Mouse (Mus musculus): Measurements from ENCODE around the gene Adk. TPM values are rescaled to one million over a fixed set of nuclear protein-coding genes. Genes with fewer than 3 reads are reported as not detected.
A peak's percentile ranks its signal among the peaks of the same experiment; 100 is the strongest.

Gene Adk
- polyA plus RNA-seq, 1 experiment from 2014 or later = 203 TPM

GRCm38 (mm10) chr14:21284116-21284515 is 231.7 kb downstream of the Adk start:
- 31% methylated on average over 7 of the region's 7 CpGs for WGBS
- Histone ChIP-seq H3K27ac (no peak overlapping the region), H3K27me3 (no peaks in the 10 kb centered on the region), H3K36me3 (no peaks in the 10 kb centered on the region), H3K4me1 (peaks cover 9% of the 10 kb centered on the region; the same call in 1 of the 2 replicates), H3K9me3 (no peaks in the 10 kb centered on the region), H3K9ac (no peak overlapping the region), H3K4me2 (no peak overlapping the region), H3K4me3 (no peak overlapping the region)
- no peak for ATAC-seq (ENCODE audit: borderline replicate concordance, extremely low read depth, low FRiP score, low TSS enrichment)

DNA sequence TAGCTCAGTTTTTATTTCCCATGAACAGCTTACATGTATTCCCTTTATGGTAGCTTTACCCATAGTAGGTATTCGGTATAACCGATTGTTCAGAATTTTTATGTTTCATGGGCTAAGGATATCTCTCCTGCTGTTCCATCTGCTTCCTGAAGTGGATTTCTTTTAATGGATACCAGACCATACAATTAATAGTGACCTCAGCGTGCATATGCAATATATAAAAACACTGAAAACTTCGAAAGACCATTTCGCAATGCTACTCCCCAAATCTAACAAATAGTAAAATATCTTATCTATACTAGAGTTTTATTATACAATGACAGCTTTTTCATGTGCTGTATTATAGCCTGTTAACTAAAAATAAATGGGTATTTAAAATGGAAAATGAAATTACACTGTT is 232.5 kb downstream of the Adk start:
- WGBS = 88% methylated on average over 5 of the region's 5 CpGs
- H3K27ac ChIP-seq = no peak overlapping the region
- no peak overlapping the region for H3K9ac ChIP-seq
- peaks cover 8% of the 10 kb centered on the region; the same call in 1 of the 2 replicates for H3K4me1 ChIP-seq
- H3K9me3 ChIP-seq = no peaks in the 10 kb centered on the region
- ATAC-seq (ENCODE audit: borderline replicate concordance, extremely low read depth, low FRiP score, low TSS enrichment) = no peak
- H3K4me2 ChIP-seq = no peak overlapping the region
- no peaks in the 10 kb centered on the region for H3K36me3 ChIP-seq
- no peak overlapping the region for H3K4me3 ChIP-seq
- no peaks in the 10 kb centered on the region for H3K27me3 ChIP-seq

DNA sequence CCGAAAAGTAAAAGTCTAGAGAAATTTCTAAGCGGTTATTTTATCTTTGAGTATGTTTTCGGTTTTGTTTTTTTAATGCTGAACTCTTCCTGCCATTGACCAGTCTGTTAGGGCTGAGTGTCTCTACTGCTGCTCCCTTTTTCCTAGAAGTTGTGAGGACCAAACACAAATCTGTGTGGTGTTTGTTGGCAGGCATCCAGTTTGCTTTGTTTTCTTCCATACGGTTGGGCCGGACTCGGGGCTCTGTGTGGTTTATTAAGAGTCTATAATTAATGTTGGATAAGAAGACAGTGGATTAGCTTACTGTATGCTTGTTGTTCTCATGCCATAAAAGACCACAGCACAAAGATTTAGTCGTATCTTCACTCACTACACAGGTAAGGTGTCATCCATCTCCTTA is 233.9 kb downstream of the Adk start:
- H3K36me3 ChIP-seq = no peaks in the 10 kb centered on the region
- H3K4me3 ChIP-seq = no peak overlapping the region
- no peak overlapping the region for H3K27ac ChIP-seq
- H3K4me2 ChIP-seq = no peak overlapping the region
- peaks cover 8% of the 10 kb centered on the region; the same call in 1 of the 2 replicates for H3K4me1 ChIP-seq
- ATAC-seq (ENCODE audit: borderline replicate concordance, extremely low read depth, low FRiP score, low TSS enrichment) = no peak
- 65% methylated on average over 7 of the region's 7 CpGs for WGBS
- H3K9me3 ChIP-seq = no peaks in the 10 kb centered on the region
- H3K27me3 ChIP-seq = no peaks in the 10 kb centered on the region
- H3K9ac ChIP-seq = no peak overlapping the region

- Histone ChIP-seq H3K27me3 (no peaks in the 10 kb centered on the region), H3K9ac (no peak overlapping the region), H3K9me3 (no peaks in the 10 kb centered on the region), H3K4me2 (no peak overlapping the region), H3K4me3 (no peak overlapping the region), H3K27ac (no peak overlapping the region), H3K36me3 (no peaks in the 10 kb centered on the region), H3K4me1 (peaks cover 8% of the 10 kb centered on the region; the same call in 1 of the 2 replicates)
- no peak for ATAC-seq (ENCODE audit: borderline replicate concordance, extremely low read depth, low FRiP score, low TSS enrichment)
- WGBS = 68% methylated on average over 9 of the region's 9 CpGs
Measured at GRCm38 (mm10) chr14:21287726-21288442, 235.5 kb downstream of the Adk start.

- WGBS = 76% methylated on average over 4 of the region's 4 CpGs
- no peaks in the 10 kb centered on the region for H3K9me3 ChIP-seq
- no peak overlapping the region for H3K9ac ChIP-seq
- no peak overlapping the region for H3K4me3 ChIP-seq
- H3K36me3 ChIP-seq = no peaks in the 10 kb centered on the region; the same call in 1 of the 2 replicates
- no peaks in the 10 kb centered on the region for H3K27me3 ChIP-seq
- no peak overlapping the region for H3K4me2 ChIP-seq
- no peak overlapping the region for H3K27ac ChIP-seq
- no peaks in the 10 kb centered on the region for H3K4me1 ChIP-seq
- no peak for ATAC-seq (ENCODE audit: borderline replicate concordance, extremely low read depth, low FRiP score, low TSS enrichment)
Measured at GRCm38 (mm10) chr14:21299743-21300142, 247.4 kb downstream of the Adk start.

- Histone ChIP-seq H3K4me1 (peaks cover 18% of the 10 kb centered on the region), H3K27me3 (no peaks in the 10 kb centered on the region), H3K9ac (no peak overlapping the region), H3K36me3 (no peaks in the 10 kb centered on the region), H3K9me3 (no peaks in the 10 kb centered on the region), H3K27ac (no peak overlapping the region), H3K4me3 (no peak overlapping the region), H3K4me2 (no peak overlapping the region)
- WGBS = 94% methylated on average over 1 of the region's 1 CpGs
- ATAC-seq (ENCODE audit: borderline replicate concordance, extremely low read depth, low FRiP score, low TSS enrichment) = no peak
Measured at GRCm38 (mm10) chr14:21304815-21305214, 252.4 kb downstream of the Adk start.

DNA sequence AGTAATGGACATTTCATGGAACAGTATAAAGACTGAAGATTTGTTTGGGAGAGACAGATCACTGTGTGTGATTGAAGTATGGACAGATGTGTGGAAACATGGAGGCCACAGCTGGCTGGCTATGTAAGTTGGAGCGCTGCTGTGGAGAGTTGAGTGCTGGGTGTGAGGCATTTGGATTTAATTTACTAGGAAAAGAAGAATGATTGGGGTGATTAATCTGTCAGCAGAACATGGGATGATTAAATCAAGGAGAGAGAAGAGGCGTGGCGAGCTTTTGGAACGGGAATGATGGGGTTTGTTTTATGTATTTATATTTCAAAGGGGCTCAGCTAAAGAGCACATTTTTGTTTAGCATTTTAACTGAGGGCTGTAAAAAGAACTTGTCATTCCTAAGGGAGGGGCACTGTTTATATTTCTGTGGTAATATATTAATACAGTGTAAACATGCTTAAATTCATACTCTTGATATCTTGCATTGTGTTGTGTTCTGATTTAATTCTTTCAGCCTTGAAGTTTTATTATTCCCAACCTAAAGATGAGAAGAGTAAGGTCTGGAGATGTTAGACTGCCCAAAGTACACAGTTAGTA is 256.1 kb downstream of the Adk start:
- Histone ChIP-seq H3K4me3 (no peak overlapping the region), H3K4me1 (peaks cover 18% of the 10 kb centered on the region), H3K9ac (no peak overlapping the region), H3K9me3 (no peaks in the 10 kb centered on the region), H3K36me3 (no peaks in the 10 kb centered on the region), H3K27ac (peak overlapping the region; percentile 33; the same call in 1 of the 2 replicates), H3K4me2 (no peak overlapping the region), H3K27me3 (no peaks in the 10 kb centered on the region)
- 33% methylated on average over 4 of the region's 4 CpGs for WGBS
- ATAC-seq (ENCODE audit: borderline replicate concordance, extremely low read depth, low FRiP score, low TSS enrichment) = peak; percentile 74; the same call in 1 of the 2 replicates

GRCm38 (mm10) chr14:21310530-21310929 is 258.2 kb downstream of the Adk start:
- no peak overlapping the region for H3K4me3 ChIP-seq
- no peaks in the 10 kb centered on the region for H3K27me3 ChIP-seq
- no peaks in the 10 kb centered on the region for H3K9me3 ChIP-seq
- H3K36me3 ChIP-seq = no peaks in the 10 kb centered on the region
- WGBS = 79% methylated on average over 5 of the region's 5 CpGs
- H3K4me1 ChIP-seq = peaks cover 18% of the 10 kb centered on the region
- H3K9ac ChIP-seq = no peak overlapping the region
- H3K4me2 ChIP-seq = no peak overlapping the region
- no peak overlapping the region for H3K27ac ChIP-seq
- ATAC-seq (ENCODE audit: borderline replicate concordance, extremely low read depth, low FRiP score, low TSS enrichment) = no peak

- ATAC-seq (ENCODE audit: borderline replicate concordance, extremely low read depth, low FRiP score, low TSS enrichment) = no peak
- Histone ChIP-seq H3K9me3 (no peaks in the 10 kb centered on the region), H3K9ac (no peak overlapping the region), H3K36me3 (no peaks in the 10 kb centered on the region), H3K4me1 (peaks cover 3% of the 10 kb centered on the region), H3K4me3 (no peak overlapping the region), H3K27me3 (no peaks in the 10 kb centered on the region), H3K27ac (no peak overlapping the region), H3K4me2 (no peak overlapping the region)
- 63% methylated on average over 11 of the region's 11 CpGs for WGBS
Measured at GRCm38 (mm10) chr14:21313561-21314342, 261.4 kb downstream of the Adk start.

DNA sequence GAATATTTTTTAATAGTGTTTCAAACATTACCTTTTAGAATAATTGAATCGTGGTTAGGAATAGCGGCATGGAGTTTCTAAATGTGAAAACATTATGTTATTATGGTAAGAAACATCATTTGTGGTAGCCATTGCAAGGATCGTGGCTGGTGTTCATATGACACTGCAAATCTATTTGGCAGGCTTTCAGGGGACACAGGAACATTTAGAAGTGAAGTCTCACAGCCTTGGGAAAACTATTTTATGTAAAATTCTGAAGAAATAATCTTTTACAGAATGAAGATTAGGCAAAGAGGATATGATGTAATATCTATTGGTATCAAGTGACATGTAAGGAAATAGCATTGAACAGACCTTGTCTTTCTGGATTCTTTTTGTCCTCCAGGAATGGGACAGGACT is 262.1 kb downstream of the Adk start:
- no peak for ATAC-seq (ENCODE audit: borderline replicate concordance, extremely low read depth, low FRiP score, low TSS enrichment)
- Histone ChIP-seq H3K4me2 (no peak overlapping the region), H3K9ac (no peak overlapping the region), H3K4me1 (no peaks in the 10 kb centered on the region; the same call in 1 of the 2 replicates), H3K27me3 (no peaks in the 10 kb centered on the region), H3K4me3 (no peak overlapping the region), H3K9me3 (no peaks in the 10 kb centered on the region), H3K36me3 (no peaks in the 10 kb centered on the region), H3K27ac (no peak overlapping the region)
- WGBS = 82% methylated on average over 3 of the region's 3 CpGs

DNA sequence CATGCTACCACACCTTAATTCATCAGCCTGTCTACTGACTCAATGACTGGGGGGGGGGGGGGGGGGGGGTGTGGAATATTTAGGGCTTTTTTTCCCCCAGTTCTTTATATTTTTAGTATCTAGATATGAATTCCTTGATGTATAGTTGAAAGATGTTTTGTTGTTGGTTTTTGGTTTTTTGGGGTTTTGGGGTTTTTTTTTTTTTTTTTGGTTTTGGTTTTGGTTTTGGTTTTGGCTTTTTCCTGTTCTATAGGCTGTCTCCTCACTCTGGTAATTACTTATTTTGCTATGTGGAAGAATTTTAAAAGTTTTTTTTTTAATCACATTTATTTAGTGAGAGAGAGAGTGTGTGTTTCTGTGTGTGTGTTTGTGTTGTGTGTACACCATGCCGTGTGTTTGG is 282.5 kb downstream of the Adk start:
- Histone ChIP-seq H3K9ac (no peak overlapping the region), H3K9me3 (no peaks in the 10 kb centered on the region), H3K4me2 (no peak overlapping the region), H3K36me3 (no peaks in the 10 kb centered on the region), H3K4me3 (no peak overlapping the region), H3K27me3 (no peaks in the 10 kb centered on the region), H3K4me1 (no peaks in the 10 kb centered on the region), H3K27ac (no peak overlapping the region)
- 78% methylated on average over 1 of the region's 1 CpGs for WGBS
- no peak for ATAC-seq (ENCODE audit: borderline replicate concordance, extremely low read depth, low FRiP score, low TSS enrichment)

Data from lung, embryonic 15.5 days (tissue).